Mouse (Mus musculus) forebrain, postnatal 0 days (tissue): ENCODE measurements around the gene Msi2. TPM values are rescaled to one million over a fixed set of nuclear protein-coding genes. Genes with fewer than 3 reads are reported as not detected.
A peak's percentile ranks its signal among the peaks of the same experiment; 100 is the strongest.

Experiments used
- ATAC-seq: fragments of 200-750 bp; cut with Nextera tagmentation; 2 replicates; pipeline ENCODE4 v1.8.0; 2017; ENCODE audit warnings: mild to moderate bottlenecking, moderate library complexity
- DNase-seq: peaks from one replicate; pipeline ENCODE4 v3.0.0-alpha.2; 2015
- H3K27ac ChIP-seq: fragments of 300-500 bp; sonication (generic); 2 replicates; pipeline ENCODE4 v1.5.1; 2014; ENCODE audit warnings: low read depth, mild to moderate bottlenecking, antibody characterized with exemption, low read length, moderate library complexity, mixed read lengths
- H3K27me3 ChIP-seq: fragments of 300-500 bp; sonication (generic); 2 replicates; pipeline ENCODE4 v1.6.1; 2014; ENCODE audit warnings: mild to moderate bottlenecking, low read length, mixed read lengths; ENCODE audit not compliant: insufficient read depth
- H3K36me3 ChIP-seq: fragments of 300-500 bp; sonication (generic); 2 replicates; pipeline ENCODE4 v1.6.1; 2014; ENCODE audit warnings: mild to moderate bottlenecking, moderate library complexity; ENCODE audit not compliant: insufficient read depth
- H3K4me1 ChIP-seq: fragments of 300-500 bp; sonication (generic); 2 replicates; pipeline ENCODE4 v1.6.1; 2014; ENCODE audit warnings: antibody characterized with exemption; ENCODE audit not compliant: insufficient read depth
- H3K4me2 ChIP-seq: fragments of 300-500 bp; sonication (generic); 2 replicates; pipeline ENCODE4 v1.6.1; 2014; ENCODE audit warnings: low read depth, mild to moderate bottlenecking, moderate library complexity
- H3K4me3 ChIP-seq: fragments of 300-500 bp; sonication (generic); 2 replicates; pipeline ENCODE4 v1.5.1; 2014; ENCODE audit warnings: low read depth, low read length, mixed read lengths
- H3K9ac ChIP-seq: fragments of 300-500 bp; sonication (generic); 2 replicates; pipeline ENCODE4 v1.6.1; 2014; ENCODE audit warnings: mild to moderate bottlenecking
- H3K9me3 ChIP-seq: fragments of 300-500 bp; sonication (generic); 2 replicates; pipeline ENCODE4 v1.6.1; 2016; ENCODE audit warnings: low read length
- CTCF ChIP-seq: sonication (generic); IDR thresholded peaks from 2 replicates; pipeline ENCODE4 v1.5.1; 2016; ENCODE audit warnings: antibody characterized with exemption, control low read depth, low read depth
- WGBS: fragments of 180-500 bp; shearing (Covaris S2); extraction: QIAGEN DNeasy Blood & Tissue Kit; methylation state at CpG from one replicate; pipeline ENCODE4 v1.1.7; 2014; 5-methylcytosine and 5-hydroxymethylcytosine counted together
- polyA plus RNA-seq: library from polyadenylated mRNA; unstranded; fragments of >200 nt; fragmentation: Nextera tagmentation; extraction: Ambion mirVana; gene quantifications from 2 replicates; pipeline ENCODE4 v1.2.1, GENCODE M21; 2015
- total RNA-seq: library from RNA; depleted of rRNA; stranded (reverse); fragments of >200 nt; gene quantifications from 2 replicates; pipeline ENCODE4 v1.2.3, GENCODE M21; 2014

Msi2 gene
- total and polyA plus RNA-seq, 2 experiments from 2014 or later, result 18.5 to 107 TPM

DNA sequence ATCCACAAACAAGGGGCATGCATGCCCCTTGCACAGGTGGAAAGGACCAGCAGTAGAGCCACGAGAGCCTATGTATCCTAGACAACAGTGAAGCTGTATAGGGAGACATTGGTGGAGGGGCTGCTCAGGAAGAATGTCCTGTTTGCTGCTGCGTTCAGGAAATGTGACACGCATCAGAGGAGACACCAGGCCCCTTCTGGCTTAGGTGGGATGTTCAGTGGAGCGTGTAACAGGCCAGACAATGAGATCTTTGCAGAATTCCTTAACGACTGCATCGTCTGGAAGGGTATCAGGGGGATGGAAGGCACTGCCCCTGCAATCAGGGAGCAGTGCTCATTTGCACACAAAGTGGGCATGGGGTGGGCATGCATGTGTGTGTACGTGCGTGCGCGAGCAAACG, 271.0 kb downstream of the Msi2 start:
- Histone ChIP-seq H3K27ac (no peak overlapping the region), H3K27me3 (no peaks in the 10 kb centered on the region), H3K9ac (no peak overlapping the region), H3K4me2 (no peak overlapping the region), H3K36me3 (no peaks in the 10 kb centered on the region), H3K4me3 (no peak overlapping the region), H3K4me1 (peaks cover 15% of the 10 kb centered on the region; the same call in 1 of the 2 replicates), H3K9me3 (no peaks in the 10 kb centered on the region)
- TF ChIP-seq CTCF, result no peak
- ATAC-seq (no peak), DNase-seq (no peak)
- 40% methylated on average over 11 of the region's 11 CpGs for WGBS

DNA sequence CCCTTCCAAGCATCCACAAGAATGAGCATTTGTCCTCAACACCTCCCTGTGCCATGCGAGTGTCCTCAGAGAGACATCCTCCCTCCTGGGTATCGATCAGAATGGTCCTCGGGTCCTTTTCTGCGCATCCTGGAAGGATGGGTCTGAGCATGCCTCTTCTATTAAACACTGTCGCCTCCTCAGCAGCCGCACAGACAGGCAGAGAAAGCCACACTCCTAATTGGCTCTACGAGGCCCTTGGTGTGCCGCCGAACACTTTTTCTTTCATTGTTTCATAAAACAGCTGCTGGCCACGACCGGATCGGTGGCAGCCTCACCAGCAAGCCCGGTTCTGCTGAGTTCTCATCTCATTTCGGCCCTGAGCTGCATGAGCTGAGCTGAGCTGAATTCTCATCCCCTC, 274.4 kb downstream of the Msi2 start:
- Histone ChIP-seq H3K27me3 (no peaks in the 10 kb centered on the region), H3K36me3 (no peaks in the 10 kb centered on the region), H3K4me2 (peak overlapping the region; percentile 42), H3K4me3 (no peak overlapping the region), H3K9me3 (no peaks in the 10 kb centered on the region), H3K9ac (peak overlapping the region; percentile 31), H3K4me1 (peaks cover 15% of the 10 kb centered on the region; the same call in 1 of the 2 replicates), H3K27ac (peak overlapping the region; percentile 5; the same call in 1 of the 2 replicates)
- no peak for TF ChIP-seq CTCF
- DNase-seq (no peak), ATAC-seq (peak; percentile 26; the same call in 1 of the 2 replicates)
- 13% methylated on average over 14 of the region's 14 CpGs for WGBS

DNA sequence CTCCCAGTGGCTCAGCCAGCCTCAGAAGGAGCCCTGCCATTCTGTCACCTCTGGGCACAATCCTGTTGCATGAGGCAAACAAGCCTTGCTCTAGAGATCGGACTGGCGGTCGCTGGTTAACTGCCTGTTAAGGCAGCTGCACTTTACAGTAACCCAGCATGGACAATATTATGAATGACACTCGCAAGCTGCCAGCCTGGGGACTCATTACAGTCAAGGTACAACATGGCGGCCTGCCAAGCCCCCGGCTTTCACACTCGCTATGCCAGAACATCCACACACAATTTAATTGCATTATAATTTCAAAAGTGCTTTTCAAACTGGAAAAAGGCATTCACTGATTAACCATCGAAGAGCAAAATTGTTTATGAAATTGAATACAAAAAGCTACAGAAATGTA, 275.0 kb downstream of the Msi2 start:
- no peak overlapping the region for H3K27ac ChIP-seq
- peak overlapping the region; percentile 42; the same call in 1 of the 2 replicates for H3K4me2 ChIP-seq
- no peaks in the 10 kb centered on the region for H3K36me3 ChIP-seq
- no peaks in the 10 kb centered on the region for H3K9me3 ChIP-seq
- H3K27me3 ChIP-seq, result no peaks in the 10 kb centered on the region; the same call in 1 of the 2 replicates
- 15% methylated on average over 8 of the region's 8 CpGs for WGBS
- DNase-seq, result peak; percentile 71
- no peak overlapping the region for H3K4me3 ChIP-seq
- peaks cover 15% of the 10 kb centered on the region; the same call in 1 of the 2 replicates for H3K4me1 ChIP-seq
- no peak overlapping the region for H3K9ac ChIP-seq
- TF ChIP-seq CTCF, result no peak
- ATAC-seq, result peak; percentile 70

DNA sequence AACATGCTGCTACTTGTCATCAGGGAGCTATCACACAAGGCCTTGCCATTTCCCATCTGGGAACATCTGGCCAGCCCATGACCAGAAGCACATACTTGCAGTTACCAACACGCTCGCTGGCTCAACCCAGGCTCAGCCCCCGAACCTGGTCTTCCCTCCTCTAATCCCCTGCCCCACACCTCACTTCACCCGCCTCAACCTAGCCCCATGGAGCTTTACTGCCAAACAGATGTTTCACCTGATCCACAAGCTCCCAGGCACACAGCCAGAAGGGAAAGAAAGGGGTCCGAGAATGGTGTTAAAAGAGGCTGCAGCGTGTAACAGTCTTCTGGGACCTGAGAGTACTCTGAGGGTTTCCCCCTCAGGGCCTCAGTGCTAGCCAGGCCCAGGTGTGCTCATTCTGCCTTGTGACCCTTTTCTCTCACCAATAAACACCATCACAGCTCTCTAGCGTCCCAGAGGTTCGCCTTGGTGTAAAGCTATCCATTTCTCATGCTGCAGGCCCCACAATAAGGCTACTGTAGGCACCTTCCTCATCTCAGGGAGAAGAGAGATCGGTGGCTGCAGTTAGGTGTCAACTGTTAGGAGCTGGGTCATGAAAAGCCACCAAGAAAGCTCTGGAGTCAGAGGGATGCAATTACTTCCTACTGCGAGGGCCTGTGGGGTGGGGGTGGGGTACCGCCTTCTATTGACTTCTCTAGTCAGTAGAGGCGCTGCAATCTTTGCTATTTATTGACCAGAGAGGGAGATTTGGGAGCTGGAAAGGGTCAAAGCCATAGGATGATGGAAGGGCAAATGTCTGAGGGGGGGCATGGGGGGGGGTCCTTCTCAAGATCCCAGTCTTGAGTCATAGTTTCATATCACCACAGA, 276.2 kb downstream of the Msi2 start:
- no peak for DNase-seq
- H3K9ac ChIP-seq, result no peak overlapping the region
- H3K36me3 ChIP-seq, result no peaks in the 10 kb centered on the region
- WGBS, result 75% methylated on average over 12 of the region's 12 CpGs
- H3K27ac ChIP-seq, result no peak overlapping the region
- H3K27me3 ChIP-seq, result no peaks in the 10 kb centered on the region; the same call in 1 of the 2 replicates
- H3K4me2 ChIP-seq, result no peak overlapping the region
- H3K9me3 ChIP-seq, result no peaks in the 10 kb centered on the region
- H3K4me3 ChIP-seq, result no peak overlapping the region
- TF ChIP-seq CTCF, result no peak
- no peak for ATAC-seq
- peaks cover 15% of the 10 kb centered on the region; the same call in 1 of the 2 replicates for H3K4me1 ChIP-seq

DNA sequence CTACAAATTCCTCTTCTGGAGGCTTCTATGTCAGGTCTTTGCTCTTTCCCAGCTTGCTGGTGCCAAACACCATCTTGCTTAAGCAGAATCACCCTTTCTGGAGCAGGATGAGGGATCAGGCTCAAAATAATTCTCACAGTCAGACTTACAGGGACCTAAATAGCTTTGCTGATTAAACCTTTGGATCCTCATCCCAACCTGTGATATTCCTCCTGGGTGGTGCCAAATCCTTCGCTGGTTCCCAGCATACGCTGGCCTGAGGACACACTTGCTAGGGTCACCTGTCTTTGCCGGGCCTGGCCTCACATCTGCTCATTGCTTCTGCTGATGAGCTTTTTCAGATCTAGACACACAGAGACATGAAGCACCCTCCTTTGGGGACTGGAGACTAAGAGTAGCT, 279.7 kb downstream of the Msi2 start:
- H3K9me3 ChIP-seq, result no peaks in the 10 kb centered on the region
- no peaks in the 10 kb centered on the region; the same call in 1 of the 2 replicates for H3K27me3 ChIP-seq
- WGBS, result 88% methylated on average over 3 of the region's 3 CpGs
- no peak overlapping the region for H3K27ac ChIP-seq
- ATAC-seq (no peak), DNase-seq (no peak)
- no peaks in the 10 kb centered on the region for H3K36me3 ChIP-seq
- H3K4me2 ChIP-seq, result no peak overlapping the region
- peaks cover 8% of the 10 kb centered on the region; the same call in 1 of the 2 replicates for H3K4me1 ChIP-seq
- no peak overlapping the region for H3K9ac ChIP-seq
- TF ChIP-seq CTCF, result no peak
- H3K4me3 ChIP-seq, result no peak overlapping the region

DNA sequence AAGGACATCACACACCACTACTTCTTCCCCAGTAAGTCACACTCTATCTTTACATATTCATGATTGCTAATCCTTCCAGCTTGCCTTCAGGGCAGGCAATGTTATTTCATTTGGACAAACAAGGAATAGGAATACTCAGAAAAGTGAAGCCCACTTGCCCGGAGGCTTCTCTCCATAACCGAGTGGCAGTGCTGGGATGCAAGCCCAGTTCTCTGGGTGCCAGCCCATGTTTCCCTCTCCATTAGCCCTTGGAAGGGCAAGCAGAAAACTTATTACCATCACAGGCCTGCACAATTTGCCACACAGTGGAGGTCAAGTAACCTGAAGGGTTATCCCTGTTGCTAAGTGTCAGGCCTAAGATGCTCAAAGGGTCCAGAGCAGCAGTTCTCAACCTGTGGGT, 281.7 kb downstream of the Msi2 start:
- WGBS, result 43% methylated on average over 2 of the region's 2 CpGs
- no peak for DNase-seq
- Histone ChIP-seq H3K4me3 (no peak overlapping the region), H3K4me1 (0 out of 2 replicates have a peak, but pooled peaks cover 6% of the 10 kb centered on the region), H3K36me3 (no peaks in the 10 kb centered on the region), H3K9me3 (no peaks in the 10 kb centered on the region), H3K27ac (no peak overlapping the region), H3K4me2 (no peak overlapping the region), H3K9ac (no peak overlapping the region), H3K27me3 (no peaks in the 10 kb centered on the region; the same call in 1 of the 2 replicates)
- no peak for ATAC-seq
- no peak for TF ChIP-seq CTCF

DNA sequence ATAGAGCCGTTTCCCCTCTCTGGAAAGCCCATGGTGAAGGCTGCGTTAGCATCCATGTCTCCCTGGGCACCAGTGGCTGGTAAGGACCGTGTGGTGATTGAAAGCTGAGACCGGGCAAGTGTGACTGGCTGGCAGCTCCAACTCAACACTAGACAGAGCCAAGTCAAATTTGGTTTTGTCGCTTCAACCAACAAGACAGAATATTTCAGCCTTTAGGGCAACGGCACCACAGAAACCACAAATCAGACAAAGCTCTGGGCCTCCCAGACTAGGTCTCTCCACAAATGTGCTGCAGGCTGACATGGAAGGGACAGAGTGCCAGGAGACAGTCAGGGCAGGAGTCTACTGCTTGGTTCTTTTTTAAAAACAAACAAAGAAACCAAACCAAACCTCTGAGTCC, 282.8 kb downstream of the Msi2 start:
- H3K4me1 ChIP-seq, result peaks cover 16% of the 10 kb centered on the region; the same call in 1 of the 2 replicates
- DNase-seq, result peak; percentile 47

More for the DNA sequence above, 282.8 kb downstream of the Msi2 start:
- Histone ChIP-seq H3K9me3 (no peaks in the 10 kb centered on the region), H3K27me3 (no peaks in the 10 kb centered on the region; the same call in 1 of the 2 replicates), H3K36me3 (no peaks in the 10 kb centered on the region), H3K4me3 (no peak overlapping the region), H3K4me2 (no peak overlapping the region), H3K9ac (no peak overlapping the region), H3K27ac (no peak overlapping the region)
- 42% methylated on average over 6 of the region's 6 CpGs for WGBS
- no peak for TF ChIP-seq CTCF
- no peak for ATAC-seq
